Mouse (Mus musculus) embryonic facial prominence, embryonic 12.5 days (tissue): ENCODE results near the gene Sema5b. TPM values are rescaled to one million over a fixed set of nuclear protein-coding genes. Genes with fewer than 3 reads are reported as not detected.

ENCODE experiments used
- ATAC-seq: fragments of 200-750 bp; cut with Nextera tagmentation; 2 replicates; pipeline ENCODE4 v1.8.0; 2017; ENCODE audit not compliant: insufficient number of reproducible peaks, insufficient read depth, low FRiP score, low TSS enrichment
- H3K27ac ChIP-seq: fragments of 300-500 bp; sonication (generic); 2 replicates; pipeline ENCODE4 v1.5.1; 2016; ENCODE audit warnings: mild to moderate bottlenecking
- H3K27me3 ChIP-seq: fragments of 300-500 bp; sonication (generic); 2 replicates; pipeline ENCODE4 v1.6.1; 2016; ENCODE audit warnings: mild to moderate bottlenecking, moderate library complexity
- H3K36me3 ChIP-seq: fragments of 300-500 bp; sonication (generic); 2 replicates; pipeline ENCODE4 v1.6.1; 2016; ENCODE audit warnings: mild to moderate bottlenecking
- H3K4me1 ChIP-seq: fragments of 300-500 bp; sonication (generic); 2 replicates; pipeline ENCODE4 v1.6.1; 2016
- H3K4me2 ChIP-seq: fragments of 300-500 bp; sonication (generic); replicated peaks from 2 replicates; pipeline ENCODE4 v1.6.1; 2016; ENCODE audit warnings: mild to moderate bottlenecking, moderate library complexity
- H3K4me3 ChIP-seq: fragments of 300-500 bp; sonication (generic); 2 replicates; pipeline ENCODE4 v1.5.1; 2016; ENCODE audit warnings: mild to moderate bottlenecking
- H3K9ac ChIP-seq: fragments of 300-500 bp; sonication (generic); 2 replicates; pipeline ENCODE4 v1.6.1; 2016; ENCODE audit warnings: mild to moderate bottlenecking, moderate library complexity
- H3K9me3 ChIP-seq: fragments of 300-500 bp; sonication (generic); 2 replicates; pipeline ENCODE4 v1.6.1; 2016; ENCODE audit warnings: mild to moderate bottlenecking, moderate library complexity
- WGBS: fragments of 180-500 bp; shearing (Covaris S2); methylation state at CpG from one replicate; pipeline ENCODE4 v1.1.7; 2016; 5-methylcytosine and 5-hydroxymethylcytosine counted together
- polyA plus RNA-seq: library from polyadenylated mRNA; unstranded; fragments of >200 nt; fragmentation: Nextera tagmentation; extraction: Ambion mirVana; gene quantifications from 2 replicates; pipeline ENCODE4 v1.2.1, GENCODE M21; 2016

Gene Sema5b
- polyA plus RNA-seq, 1 experiment from 2014 or later, result 9.2 TPM

- H3K4me2 ChIP-seq, result no peak overlapping the region
- no peaks in the 10 kb centered on the region for H3K27me3 ChIP-seq
- no peak overlapping the region for H3K4me3 ChIP-seq
- no peak overlapping the region for H3K9ac ChIP-seq
- no peaks in the 10 kb centered on the region for H3K9me3 ChIP-seq
- 0 out of 2 replicates have a peak, but pooled peaks cover 6% of the 10 kb centered on the region for H3K36me3 ChIP-seq
- no peaks in the 10 kb centered on the region for H3K4me1 ChIP-seq
- WGBS, result 65% methylated on average over 16 of the region's 16 CpGs
- no peak for ATAC-seq
- no peak overlapping the region for H3K27ac ChIP-seq
These were observed 163.1 kb downstream of the Sema5b start for GRCm38 (mm10) chr16:35703763-35704679.

- H3K4me1 ChIP-seq, result no peaks in the 10 kb centered on the region
- no peak overlapping the region for H3K9ac ChIP-seq
- no peaks in the 10 kb centered on the region for H3K9me3 ChIP-seq
- H3K36me3 ChIP-seq, result 0 out of 2 replicates have a peak, but pooled peaks cover 6% of the 10 kb centered on the region
- 77% methylated on average over 14 of the region's 14 CpGs for WGBS
- no peak overlapping the region for H3K4me3 ChIP-seq
- no peak overlapping the region for H3K4me2 ChIP-seq
- no peaks in the 10 kb centered on the region for H3K27me3 ChIP-seq
- ATAC-seq, result no peak
- no peak overlapping the region for H3K27ac ChIP-seq
These were observed 163.9 kb downstream of the Sema5b start for GRCm38 (mm10) chr16:35704796-35705195.

- Histone ChIP-seq H3K4me2 (no peak overlapping the region), H3K27ac (no peak overlapping the region), H3K4me3 (no peak overlapping the region), H3K4me1 (peaks cover 16% of the 10 kb centered on the region; the same call in 1 of the 2 replicates), H3K9me3 (no peaks in the 10 kb centered on the region), H3K9ac (no peak overlapping the region), H3K36me3 (0 out of 2 replicates have a peak, but pooled peaks cover 6% of the 10 kb centered on the region), H3K27me3 (no peaks in the 10 kb centered on the region)
- no peak for ATAC-seq
- WGBS, result 89% methylated on average over 5 of the region's 5 CpGs
These were observed 166.1 kb downstream of the Sema5b start for GRCm38 (mm10) chr16:35707004-35707403.

- peaks cover 16% of the 10 kb centered on the region; the same call in 1 of the 2 replicates for H3K4me1 ChIP-seq
- H3K4me2 ChIP-seq, result no peak overlapping the region
- H3K9ac ChIP-seq, result no peak overlapping the region
- H3K27ac ChIP-seq, result no peak overlapping the region
- H3K36me3 ChIP-seq, result peaks cover 3% of the 10 kb centered on the region; the same call in 1 of the 2 replicates
- H3K9me3 ChIP-seq, result no peaks in the 10 kb centered on the region
- no peak for ATAC-seq
- H3K4me3 ChIP-seq, result no peak overlapping the region
- H3K27me3 ChIP-seq, result no peaks in the 10 kb centered on the region
- WGBS, result 57% methylated on average over 7 of the region's 7 CpGs
These were observed 170.1 kb downstream of the Sema5b start for GRCm38 (mm10) chr16:35711004-35711403.

- no peak overlapping the region for H3K4me2 ChIP-seq
- WGBS, result 82% methylated on average over 7 of the region's 7 CpGs
- no peak overlapping the region for H3K4me3 ChIP-seq
- peaks cover 15% of the 10 kb centered on the region; the same call in 1 of the 2 replicates for H3K36me3 ChIP-seq
- no peak for ATAC-seq
- peaks cover 16% of the 10 kb centered on the region; the same call in 1 of the 2 replicates for H3K4me1 ChIP-seq
- H3K9ac ChIP-seq, result no peak overlapping the region
- no peak overlapping the region for H3K27ac ChIP-seq
- H3K9me3 ChIP-seq, result no peaks in the 10 kb centered on the region
- H3K27me3 ChIP-seq, result no peaks in the 10 kb centered on the region
These were observed 172.7 kb downstream of the Sema5b start for GRCm38 (mm10) chr16:35713606-35714005.

Other genes with a start within 250 kb of the Sema5b start
- gene Sec22a, start 177.2 kb upstream of the Sema5b start, polyA plus RNA-seq, result 40.6 and 44.1 TPM in 2 replicates
- gene Pdia5, start 50.3 kb upstream of the Sema5b start, polyA plus RNA-seq, result 28.5 and 28.9 TPM in 2 replicates
- 24.8 and 25.9 TPM in 2 replicates for gene Dirc2, start 228.2 kb downstream of the Sema5b start, polyA plus RNA-seq
- 23.1 and 23.5 TPM in 2 replicates for gene Hspbap1, start 229.2 kb downstream of the Sema5b start, polyA plus RNA-seq